Mouse (Mus musculus) stomach, postnatal 0 days (tissue): ENCODE measurements around the gene Mrnip.

Experiments
- CTCF ChIP-seq: IDR thresholded peaks from 2 replicates; pipeline ENCODE4 v1.5.1; 2016; ENCODE audit warnings: antibody characterized with exemption, low read depth, mild to moderate bottlenecking, moderate library complexity
- EP300 ChIP-seq: optimal IDR thresholded peaks from 2 replicates; pipeline ENCODE3; 2016; ENCODE audit warnings: antibody characterized with exemption

GRCm38 (mm10) chr11:50194793-50195192 is 20.5 kb downstream of the Mrnip start:
- no peak for TF ChIP-seq CTCF
- no peak for TF ChIP-seq EP300
